Mouse (Mus musculus): ENCODE results near the gene Ttyh3. TPM values are rescaled to one million over a fixed set of nuclear protein-coding genes. Genes with fewer than 3 reads are reported as not detected.

Gene Ttyh3
- total and polyA plus RNA-seq, 3 experiments, result 5.9 to 35.7 TPM; not detected in 1

DNA sequence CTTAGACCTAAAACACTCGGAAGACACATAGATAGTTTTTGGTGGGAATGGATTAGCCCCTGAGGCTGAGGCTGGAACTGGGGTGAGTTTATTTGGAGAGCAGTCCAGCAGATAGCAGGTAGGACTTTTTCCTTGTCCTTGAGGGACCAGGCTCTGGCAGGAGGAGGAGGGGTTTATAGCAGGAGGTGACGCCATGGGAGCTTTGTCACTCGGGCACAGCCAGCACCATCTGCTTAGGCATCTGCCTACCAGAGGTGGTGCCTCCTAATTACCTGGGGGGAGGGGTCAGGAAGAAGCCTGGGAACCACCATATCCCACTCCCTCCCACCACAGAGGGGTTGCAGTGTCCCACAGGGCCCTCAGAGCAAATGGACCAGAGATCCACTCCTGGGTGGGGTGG lies 43.6 kb downstream of the Ttyh3 start:
- peaks cover 0 to 8% of the 10 kb centered on the region in 2 experiments; a peak in 2 of 4 replicates for H3K4me1 ChIP-seq (ENCODE audit: control insufficient read depth in 1 of 2, insufficient read depth in 2 of 2, low read length in 2 of 2)
- H3K27me3 ChIP-seq (ENCODE audit: control insufficient read depth in 1 of 2, insufficient read depth in 2 of 2, low read length in 2 of 2), result peaks cover 3 to 5% of the 10 kb centered on the region in 2 experiments; a peak in 3 of 4 replicates
- H3K4me3 ChIP-seq (ENCODE audit: control insufficient read depth in 1 of 2, insufficient read depth in 1 of 2, low read depth in 2 of 2, low read length in 2 of 2), result no peak overlapping the region
- peaks cover 0 to 7% of the 10 kb centered on the region in 2 experiments; a peak in 2 of 4 replicates for H3K36me3 ChIP-seq (ENCODE audit: control insufficient read depth in 1 of 2, insufficient read depth in 2 of 2, low read length in 2 of 2)
- no peak overlapping the region for H3K9ac ChIP-seq (ENCODE audit: control insufficient read depth, low read depth, low read length, poor library complexity, severe bottlenecking)
- no peaks in the 10 kb centered on the region for H3K9me3 ChIP-seq (replicated peaks; ENCODE audit: insufficient read depth, low read length)
- H3K27ac ChIP-seq (ENCODE audit: control insufficient read depth, low read depth, low read length), result no peak overlapping the region
- H3K79me2 ChIP-seq (ENCODE audit: control insufficient read depth, insufficient read depth, low read length, poor library complexity), result peaks cover 4% of the 10 kb centered on the region
- DNase-seq (ENCODE audit: low read depth, low spot score), result no peak
- TF ChIP-seq UBTF (IDR thresholded peaks at IDR 0.05; ENCODE audit: borderline replicate concordance, insufficient read depth, low read depth, low read length) (no peak), HCFC1 (IDR thresholded peaks at IDR 0.05; ENCODE audit: low read depth, low read length) (no peak), ZC3H11A (IDR thresholded peaks at IDR 0.05; ENCODE audit: low read depth, low read length) (no peak), ETS1 (IDR thresholded peaks at IDR 0.05; ENCODE audit: low read depth, low read length) (no peak), POLR2AphosphoS5 (IDR thresholded peaks at IDR 0.05; ENCODE audit: borderline replicate concordance, low read depth, low read length) (no peak), USF1 (IDR thresholded peaks at IDR 0.05; ENCODE audit: low read depth, low read length) (no peak), ZNF384 (IDR thresholded peaks at IDR 0.05; ENCODE audit: low read depth, low read length) (no peak), CHD2 (IDR thresholded peaks at IDR 0.05; ENCODE audit: low read length) (no peak), NRF1 (IDR thresholded peaks at IDR 0.05; ENCODE audit: insufficient read depth, low read depth, low read length, poor library complexity, severe bottlenecking) (no peak), MAZ (IDR thresholded peaks at IDR 0.05; ENCODE audit: low read depth, low read length) (no peak), MAFK (IDR thresholded peaks at IDR 0.05; ENCODE audit: borderline replicate concordance, low read depth, low read length) (no peak), RCOR1 (IDR thresholded peaks at IDR 0.05; ENCODE audit: low read depth, low read length) (no peak), POLR2A (IDR thresholded peaks at IDR 0.05; ENCODE audit: control insufficient read depth in 1 of 2, insufficient read depth in 1 of 2, low read depth in 1 of 2, low read length in 2 of 2, poor library complexity in 1 of 2) (no peak), MYC (IDR thresholded peaks at IDR 0.05; ENCODE audit: low read depth, low read length) (no peak), ZMIZ1 (IDR thresholded peaks at IDR 0.05; ENCODE audit: low read depth, low read length) (no peak)

DNA sequence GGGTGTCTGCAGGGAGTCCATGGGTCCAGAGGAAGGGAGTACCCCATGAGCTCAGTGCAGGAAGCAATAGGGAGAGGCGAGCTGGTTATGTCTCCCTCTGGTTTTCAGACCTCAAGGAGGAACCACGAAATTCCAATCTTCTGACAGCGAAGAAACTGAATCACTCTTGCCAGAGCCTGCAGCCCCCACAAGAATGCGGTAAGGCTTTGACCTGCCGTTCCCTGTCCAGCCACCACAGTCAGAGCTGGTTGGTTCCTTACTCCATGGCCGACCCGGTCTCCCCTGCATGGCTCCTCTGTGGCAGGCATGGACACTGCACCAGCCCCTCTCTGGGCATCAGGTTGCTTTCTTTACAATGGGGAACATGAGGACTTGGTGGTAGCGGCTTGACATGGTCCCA lies 44.4 kb downstream of the Ttyh3 start:
- H3K79me2 ChIP-seq (ENCODE audit: control insufficient read depth, insufficient read depth, low read length, poor library complexity), result peaks cover 3% of the 10 kb centered on the region
- H3K9ac ChIP-seq (ENCODE audit: control insufficient read depth, low read depth, low read length, poor library complexity, severe bottlenecking), result no peak overlapping the region
- H3K9me3 ChIP-seq (replicated peaks; ENCODE audit: insufficient read depth, low read length), result no peaks in the 10 kb centered on the region
- peaks cover 0 to 4% of the 10 kb centered on the region in 2 experiments; a peak in 2 of 4 replicates for H3K4me1 ChIP-seq (ENCODE audit: control insufficient read depth in 1 of 2, insufficient read depth in 2 of 2, low read length in 2 of 2)
- peaks cover 0 to 5% of the 10 kb centered on the region in 2 experiments; a peak in 2 of 4 replicates for H3K36me3 ChIP-seq (ENCODE audit: control insufficient read depth in 1 of 2, insufficient read depth in 2 of 2, low read length in 2 of 2)
- no peak overlapping the region for H3K27ac ChIP-seq (ENCODE audit: control insufficient read depth, low read depth, low read length)
- DNase-seq (ENCODE audit: low read depth, low spot score), result no peak
- H3K27me3 ChIP-seq (ENCODE audit: control insufficient read depth in 1 of 2, insufficient read depth in 2 of 2, low read length in 2 of 2), result peaks cover 3 to 5% of the 10 kb centered on the region in 2 experiments; a peak in 3 of 4 replicates
- no peak overlapping the region for H3K4me3 ChIP-seq (ENCODE audit: control insufficient read depth in 1 of 2, insufficient read depth in 1 of 2, low read depth in 2 of 2, low read length in 2 of 2)
- no peak for TF ChIP-seq ZKSCAN1 (IDR thresholded peaks at IDR 0.05; ENCODE audit: low read depth, low read length)
- TF ChIP-seq GABPA (IDR thresholded peaks at IDR 0.05; ENCODE audit: low read depth, low read length), result no peak
- TF ChIP-seq SMC3 (IDR thresholded peaks at IDR 0.05; ENCODE audit: low read depth, low read length), result no peak
- no peak for TF ChIP-seq ZNF384 (IDR thresholded peaks at IDR 0.05; ENCODE audit: low read depth, low read length)
